Mouse (Mus musculus) common myeloid progenitor, adult 5-6 weeks (primary cell): ENCODE results near the gene Cntn3. TPM values are rescaled to one million over a fixed set of nuclear protein-coding genes. Genes with fewer than 3 reads are reported as not detected.
"Not testable (repeated sequence)": the region's sequence is repeated elsewhere in the genome, so short reads cannot be mapped to it uniquely, and the experiment has no call there.

ENCODE experiments used
- ATAC-seq: replicated peaks from 2 replicates; pipeline ENCODE4 v1.8.0; 2016; ENCODE audit warnings: low read depth, mild to moderate bottlenecking, moderate TSS enrichment, inconsistent platforms; ENCODE audit not compliant: poor library complexity, severe bottlenecking
- total RNA-seq: library from RNA; stranded (forward); fragments of 200-1000, 187-1606 nt; gene quantifications from 2 replicates; pipeline ENCODE4 v1.2.3, GENCODE M21; 2017

Gene Cntn3
- 0.19 TPM in 1 of 2 replicates, not detected in the other for total RNA-seq

- not testable (repeated sequence) for ATAC-seq
Measured at GRCm38 (mm10) chr6:102573001-102573400, at the start of gene Cntn3. Cntn3 (minus strand) TSS chr6:102573101.

- no peak for ATAC-seq
Measured at GRCm38 (mm10) chr6:102600773-102601172, 27.9 kb upstream of the Cntn3 start.

- ATAC-seq = no peak
Measured at GRCm38 (mm10) chr6:102597756-102598155, 24.9 kb upstream of the Cntn3 start.

- no peak for ATAC-seq
Measured at GRCm38 (mm10) chr6:102590151-102590550, 17.2 kb upstream of the Cntn3 start.

GRCm38 (mm10) chr6:102589311-102589710 lies 16.4 kb upstream of the Cntn3 start:
- ATAC-seq = no peak

GRCm38 (mm10) chr6:102586056-102586455 lies 13.2 kb upstream of the Cntn3 start:
- ATAC-seq = no peak

GRCm38 (mm10) chr6:102583578-102583977 lies 10.7 kb upstream of the Cntn3 start:
- no peak for ATAC-seq

- ATAC-seq = no peak
Measured at GRCm38 (mm10) chr6:102567496-102567895, 5.4 kb downstream of the Cntn3 start.

- ATAC-seq = no peak
Measured at GRCm38 (mm10) chr6:102565228-102565627, 7.7 kb downstream of the Cntn3 start.

- ATAC-seq = peak; percentile 84
Measured at GRCm38 (mm10) chr6:102564011-102564731, 8.7 kb downstream of the Cntn3 start.

- ATAC-seq = no peak
Measured at GRCm38 (mm10) chr6:102563431-102563830, 9.5 kb downstream of the Cntn3 start.

GRCm38 (mm10) chr6:102557521-102557920 lies 15.4 kb downstream of the Cntn3 start:
- ATAC-seq = no peak

GRCm38 (mm10) chr6:102556497-102556896 lies 16.4 kb downstream of the Cntn3 start:
- ATAC-seq = peak; percentile 92

- no peak for ATAC-seq
Measured at GRCm38 (mm10) chr6:102555814-102556437, 17.0 kb downstream of the Cntn3 start.

GRCm38 (mm10) chr6:102555067-102555657 lies 17.7 kb downstream of the Cntn3 start:
- no peak for ATAC-seq

GRCm38 (mm10) chr6:102541633-102542412 lies 31.1 kb downstream of the Cntn3 start:
- ATAC-seq = no peak

- ATAC-seq = peak; percentile 86
Measured at GRCm38 (mm10) chr6:102535599-102535998, 37.3 kb downstream of the Cntn3 start.

- ATAC-seq = no peak
Measured at GRCm38 (mm10) chr6:102523037-102523436, 49.9 kb downstream of the Cntn3 start.

GRCm38 (mm10) chr6:102520977-102521376 lies 51.9 kb downstream of the Cntn3 start:
- no peak for ATAC-seq

- no peak for ATAC-seq
Measured at GRCm38 (mm10) chr6:102515231-102515630, 57.7 kb downstream of the Cntn3 start.
